Mouse (Mus musculus) heart, adult 8-10 months (tissue): ENCODE results near the gene Eif2ak1. TPM values are rescaled to one million over a fixed set of nuclear protein-coding genes. Genes with fewer than 3 reads are reported as not detected.
"Not testable (repeated sequence)": the region's sequence is repeated elsewhere in the genome, so short reads cannot be mapped to it uniquely, and the experiment has no call there.

Experiments used
- DNase-seq: peaks from one replicate; pipeline ENCODE4 v3.0.0; 2022; ENCODE audit warnings: low spot score
- total RNA-seq, 4 experiments: library from RNA; stranded (reverse); gene quantifications; 2 replicates each; pipeline ENCODE4 v1.2.4; 2022

Gene Eif2ak1
- total RNA-seq, result 10 to 100 TPM; 19.0 to 22.3 (median 21.3) TPM

DNA sequence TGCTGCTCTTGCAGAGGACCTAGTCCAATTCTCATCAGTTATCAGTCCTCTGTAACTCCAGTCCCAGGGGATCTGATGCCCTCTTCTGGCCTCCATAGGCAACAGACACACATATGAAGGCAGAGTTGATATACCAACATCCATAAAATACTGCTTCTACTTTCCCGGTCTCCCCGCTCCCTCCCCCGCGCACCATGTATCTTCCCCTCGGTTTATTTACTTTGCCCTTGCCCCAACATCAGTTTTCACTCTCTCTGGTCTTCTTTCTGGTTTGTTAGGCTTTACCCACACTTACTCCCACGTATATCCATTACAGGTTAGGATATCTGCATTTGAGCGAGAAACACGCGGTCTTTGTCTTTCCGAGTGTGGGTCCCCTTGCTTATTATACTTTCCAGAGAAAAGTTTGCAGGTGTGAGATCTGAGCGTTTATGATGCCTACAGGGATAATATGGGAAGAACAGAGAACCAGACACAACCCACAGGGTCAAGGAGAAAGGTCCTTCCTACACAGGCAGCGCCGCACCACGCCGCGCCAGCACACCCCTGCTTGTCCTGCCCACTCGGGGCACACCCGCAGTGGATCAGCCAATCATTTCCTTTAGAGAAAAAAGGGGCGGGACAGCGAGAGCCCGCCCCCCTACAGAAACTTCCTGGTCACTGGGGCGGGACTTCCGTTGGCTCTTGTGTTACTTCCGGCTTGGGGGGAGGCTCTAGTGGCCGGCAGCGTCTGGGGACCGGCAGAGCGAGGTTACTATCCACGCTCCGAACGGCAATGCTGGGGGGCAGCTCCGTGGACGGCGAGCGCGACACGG is at the start of gene Eif2ak1:
Gene Eif2ak1, plus strand, starts transcription at position 673 of the 815 bp plus-strand sequence.
- DNase-seq, result peak; percentile 91

- no peak for DNase-seq
Measured at GRCm38 (mm10) chr5:143781951-143782350, 35.6 kb upstream of the Eif2ak1 start.

- no peak for DNase-seq
Measured at GRCm38 (mm10) chr5:143785391-143785790, 32.2 kb upstream of the Eif2ak1 start.

DNA sequence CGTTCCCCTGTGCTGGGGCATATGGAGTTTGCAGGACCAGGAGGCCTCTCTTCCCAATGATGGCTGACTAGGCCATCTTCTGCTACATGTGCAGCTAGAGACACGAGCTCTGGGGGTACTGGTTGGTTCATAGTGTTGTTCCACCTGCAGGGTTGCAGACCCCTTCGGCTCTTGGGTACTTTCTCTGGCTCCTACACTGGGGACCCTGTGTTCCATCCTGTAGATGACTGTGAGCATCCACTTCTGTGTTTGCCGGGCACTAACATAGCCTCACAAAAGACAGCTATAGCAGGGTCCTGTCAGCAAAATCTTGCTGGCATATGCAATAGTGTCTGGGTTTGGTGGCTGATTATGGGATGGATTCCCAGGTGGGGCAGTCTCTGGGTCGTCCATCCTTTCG is 16.4 kb upstream of the Eif2ak1 start:
- DNase-seq, result not testable (repeated sequence)

DNA sequence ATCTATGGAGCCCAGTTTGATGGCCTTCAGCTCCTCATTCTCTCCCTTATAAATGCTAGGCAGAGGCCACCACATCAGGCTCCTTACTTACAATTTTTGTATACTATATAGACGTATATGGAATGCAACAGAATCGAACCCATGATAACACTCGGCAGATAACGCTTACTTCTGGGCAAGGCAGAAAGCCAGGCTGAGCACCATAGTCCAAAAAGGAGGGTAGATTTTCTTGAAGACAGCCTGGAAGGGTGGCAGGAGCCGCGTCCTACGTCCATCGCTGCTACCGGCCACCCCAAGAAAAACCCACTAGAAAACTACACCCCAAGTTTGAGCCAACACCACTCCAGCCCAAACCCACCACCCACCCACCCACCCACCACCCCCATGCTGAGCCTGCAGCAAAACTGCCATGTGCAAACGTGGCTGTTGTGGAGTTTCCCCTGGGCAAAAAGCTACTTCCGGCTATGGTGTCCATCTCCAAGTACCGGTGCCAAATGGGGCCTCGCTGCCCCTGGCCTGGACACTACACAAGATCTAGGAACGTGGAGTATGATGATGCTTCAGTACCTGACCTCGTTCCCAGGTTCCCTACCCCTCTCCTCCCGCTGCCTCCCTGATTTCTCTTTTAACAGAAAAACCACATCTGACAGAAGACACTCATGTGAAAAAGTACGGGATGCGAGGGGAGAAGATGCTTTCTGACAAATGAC is 13.4 kb upstream of the Eif2ak1 start:
- DNase-seq, result no peak

DNA sequence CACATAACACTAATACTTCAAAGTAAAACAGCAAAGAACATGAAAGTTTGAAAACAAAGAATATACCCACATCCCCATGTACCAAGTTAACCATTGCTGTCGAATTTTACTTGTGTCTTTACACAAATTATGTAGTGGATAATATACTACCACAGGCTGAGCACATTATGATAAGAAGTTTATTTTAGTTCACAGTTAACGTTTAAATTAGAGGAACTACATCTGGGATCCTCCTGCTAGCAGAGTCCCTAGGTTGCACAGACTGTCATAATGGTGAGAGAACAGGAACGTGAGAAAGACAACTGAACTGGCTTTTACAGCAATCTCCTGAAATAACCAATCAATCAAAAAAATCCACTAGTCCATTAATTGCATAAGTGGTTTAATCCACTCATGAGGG is 10.3 kb upstream of the Eif2ak1 start:
- DNase-seq, result no peak

GRCm38 (mm10) chr5:143809421-143810090 is 8.0 kb upstream of the Eif2ak1 start:
- DNase-seq, result no peak

- DNase-seq, result no peak
Measured at GRCm38 (mm10) chr5:143811653-143812052, 5.9 kb upstream of the Eif2ak1 start.

DNA sequence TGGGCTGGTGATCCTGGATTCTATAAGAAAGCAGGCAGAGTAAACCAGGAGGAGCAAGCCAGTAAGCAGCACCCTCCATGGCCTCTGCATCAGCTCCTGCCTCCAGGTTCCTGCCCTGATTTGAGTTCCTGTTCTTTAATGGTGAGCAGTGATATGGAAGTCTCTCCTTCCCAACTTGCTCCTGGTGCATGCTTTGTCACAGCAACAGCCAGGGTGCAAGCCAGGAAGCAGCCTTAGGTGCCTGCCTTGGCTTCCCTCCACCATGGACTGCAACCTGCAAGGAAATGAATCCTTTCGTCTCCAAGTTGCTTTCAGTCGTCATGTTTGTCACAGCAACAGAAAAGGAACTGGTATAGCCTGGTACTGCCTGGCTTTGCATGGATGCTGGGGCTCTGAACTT is 3.0 kb upstream of the Eif2ak1 start:
- no peak for DNase-seq

DNA sequence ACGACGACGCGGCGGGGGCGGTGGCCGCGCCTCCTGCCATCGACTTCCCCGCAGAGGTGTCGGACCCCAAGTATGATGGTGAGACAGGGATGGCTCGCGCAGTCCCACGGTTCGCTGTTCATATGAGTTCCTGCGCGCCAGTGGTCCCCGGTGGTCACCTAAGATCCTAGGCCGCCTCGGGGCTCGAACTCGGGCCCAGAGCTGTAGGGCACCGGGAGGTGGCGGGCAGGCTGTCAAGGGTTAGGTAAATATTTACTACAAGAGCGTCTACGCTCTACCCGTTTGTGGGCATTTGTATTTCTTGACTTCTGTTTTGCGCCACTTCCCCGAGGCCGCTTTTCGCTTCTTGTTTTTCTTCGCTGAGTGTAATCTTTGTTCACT is 333 bp downstream of the Eif2ak1 start:
- DNase-seq, result no peak

GRCm38 (mm10) chr5:143818461-143818860 is 873 bp downstream of the Eif2ak1 start:
- DNase-seq, result no peak

DNA sequence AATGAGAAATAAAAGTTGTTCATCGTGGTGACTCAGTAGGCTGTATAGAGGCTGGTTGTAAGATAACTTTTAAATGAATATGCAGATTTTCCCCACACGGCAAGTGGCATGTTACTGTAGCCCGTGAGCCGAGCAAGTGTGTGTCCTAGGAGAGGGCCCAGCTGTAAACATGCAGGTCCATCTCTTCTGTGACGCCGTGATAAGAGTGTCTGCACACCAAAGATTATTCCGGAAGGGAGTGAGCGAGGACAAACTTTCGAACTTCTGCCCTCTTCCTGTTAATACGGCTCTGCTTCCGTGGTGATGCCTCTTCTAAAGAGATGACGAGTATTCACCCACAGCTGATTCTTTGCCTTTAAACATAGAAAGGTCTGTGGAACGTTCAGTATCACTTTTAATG is 1.4 kb downstream of the Eif2ak1 start:
- no peak for DNase-seq

DNA sequence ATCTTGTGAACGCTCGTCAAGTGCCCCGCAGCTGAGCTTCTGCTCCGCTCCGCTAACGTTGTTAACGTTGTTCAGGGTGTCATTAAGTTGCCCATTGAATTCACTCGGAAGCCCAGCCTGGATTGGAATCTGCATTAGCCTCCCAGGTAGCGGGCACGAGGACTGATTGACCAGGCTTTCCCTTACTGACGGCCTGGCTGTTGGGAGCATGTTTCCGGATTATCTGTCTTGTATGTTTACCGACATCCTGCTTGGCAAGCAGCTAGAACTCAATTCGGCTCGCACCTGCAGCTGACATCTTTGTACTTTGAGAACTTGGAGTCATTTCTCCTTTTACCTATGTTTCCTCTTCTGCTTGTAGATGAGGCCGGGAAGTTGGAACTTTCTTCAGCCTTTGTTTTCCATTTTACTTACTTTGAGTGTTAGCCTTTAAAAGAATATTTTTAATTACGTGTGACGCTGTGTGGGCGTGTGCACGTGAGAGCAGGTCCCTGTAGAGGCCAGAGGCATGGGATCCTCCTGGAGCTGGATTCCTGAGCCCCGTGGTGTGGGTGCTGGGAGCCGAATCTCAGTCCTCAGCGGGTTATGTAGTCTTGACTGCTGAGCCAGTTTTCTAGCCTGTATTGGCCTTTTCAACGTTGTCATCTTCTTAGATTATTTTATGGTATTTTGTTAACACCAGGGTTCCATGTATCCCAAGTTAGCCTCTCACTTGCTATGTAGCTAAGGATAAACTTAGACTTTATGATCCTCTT is 2.5 kb downstream of the Eif2ak1 start:
- DNase-seq, result no peak

GRCm38 (mm10) chr5:143820820-143821219 is 3.2 kb downstream of the Eif2ak1 start:
- DNase-seq, result no peak

DNA sequence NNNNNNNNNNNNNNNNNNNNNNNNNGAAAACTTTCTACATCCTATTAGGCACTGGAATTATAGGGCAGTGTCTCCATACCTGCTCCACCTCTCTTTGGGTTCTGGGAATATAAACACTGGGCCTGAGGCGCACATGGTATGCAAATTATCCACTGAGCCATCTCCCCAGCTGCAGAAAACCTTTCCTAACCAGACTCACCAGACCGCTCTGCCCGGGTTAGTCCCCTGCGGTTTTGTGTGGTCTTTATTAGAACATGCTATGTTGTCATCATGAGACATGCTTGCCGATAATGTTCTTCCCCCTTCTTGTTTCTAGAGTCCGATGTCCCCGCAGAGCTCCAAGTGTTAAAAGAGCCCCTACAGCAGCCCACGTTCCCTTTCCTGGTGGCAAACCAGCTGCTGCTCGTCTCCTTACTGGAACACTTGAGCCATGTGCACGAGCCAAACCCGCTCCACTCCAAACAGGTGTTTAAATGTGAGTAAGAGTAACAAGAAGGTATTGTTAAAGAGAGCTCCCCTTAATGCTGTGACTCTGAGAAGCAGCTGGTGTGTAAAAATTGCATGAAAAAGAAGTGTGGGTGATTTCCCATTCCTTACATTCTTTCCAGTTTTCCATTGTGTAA is 54.1 kb downstream of the Eif2ak1 start:
- no peak for DNase-seq

- DNase-seq, result no peak
Measured at GRCm38 (mm10) chr5:143874571-143874970, 57.0 kb downstream of the Eif2ak1 start.

DNA sequence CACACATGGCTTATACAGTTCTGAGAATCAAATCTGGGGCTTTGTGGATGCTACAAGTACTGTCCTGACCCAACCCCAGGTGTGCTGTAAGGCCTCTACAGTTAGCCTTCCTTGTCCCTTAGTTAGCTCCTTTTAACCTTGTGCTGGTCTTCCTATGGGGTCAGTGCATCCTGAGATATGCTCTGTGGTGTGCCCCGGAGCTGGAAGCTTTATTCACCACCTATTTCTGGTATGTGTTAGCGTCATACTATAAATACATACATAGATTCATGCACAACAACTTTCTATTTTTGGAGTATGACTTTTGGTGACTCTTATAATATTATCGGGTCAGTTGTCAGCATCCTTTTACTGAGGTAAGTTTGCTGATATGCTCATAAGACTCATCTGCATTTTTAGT is 67.7 kb downstream of the Eif2ak1 start:
- no peak for DNase-seq

- no peak for DNase-seq
Measured at GRCm38 (mm10) chr5:143890741-143891140, 73.2 kb downstream of the Eif2ak1 start.

- DNase-seq, result no peak
Measured at GRCm38 (mm10) chr5:143892255-143892886, 74.8 kb downstream of the Eif2ak1 start.

DNA sequence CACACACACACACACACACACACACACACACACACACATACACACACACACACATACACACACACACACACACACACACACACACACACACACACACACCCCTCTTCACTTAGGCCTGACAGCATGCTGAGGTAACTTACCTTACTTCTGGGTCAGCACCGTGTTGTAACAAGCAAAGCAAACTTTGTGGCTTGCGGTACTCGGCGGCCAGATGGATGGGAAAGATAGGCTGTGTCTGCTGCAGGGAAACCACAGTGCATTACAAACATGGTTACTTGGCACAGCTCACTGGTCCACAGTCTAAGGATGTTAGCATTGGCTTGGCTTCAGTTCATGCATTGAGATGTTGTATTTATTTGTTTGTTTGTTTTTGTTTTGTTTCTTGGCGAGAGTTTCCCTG is 75.8 kb downstream of the Eif2ak1 start:
- DNase-seq, result no peak
